Mouse (Mus musculus): ENCODE results near the gene Ppp2r5b. TPM values are rescaled to one million over a fixed set of nuclear protein-coding genes. Genes with fewer than 3 reads are reported as not detected.
A peak's percentile ranks its signal among the peaks of the same experiment; 100 is the strongest.

The Ppp2r5b gene
- 26.6 and 27.9 TPM in 2 replicates for polyA plus RNA-seq (2015; fragmentation: Nextera tagmentation; extraction: Ambion mirVana)

DNA sequence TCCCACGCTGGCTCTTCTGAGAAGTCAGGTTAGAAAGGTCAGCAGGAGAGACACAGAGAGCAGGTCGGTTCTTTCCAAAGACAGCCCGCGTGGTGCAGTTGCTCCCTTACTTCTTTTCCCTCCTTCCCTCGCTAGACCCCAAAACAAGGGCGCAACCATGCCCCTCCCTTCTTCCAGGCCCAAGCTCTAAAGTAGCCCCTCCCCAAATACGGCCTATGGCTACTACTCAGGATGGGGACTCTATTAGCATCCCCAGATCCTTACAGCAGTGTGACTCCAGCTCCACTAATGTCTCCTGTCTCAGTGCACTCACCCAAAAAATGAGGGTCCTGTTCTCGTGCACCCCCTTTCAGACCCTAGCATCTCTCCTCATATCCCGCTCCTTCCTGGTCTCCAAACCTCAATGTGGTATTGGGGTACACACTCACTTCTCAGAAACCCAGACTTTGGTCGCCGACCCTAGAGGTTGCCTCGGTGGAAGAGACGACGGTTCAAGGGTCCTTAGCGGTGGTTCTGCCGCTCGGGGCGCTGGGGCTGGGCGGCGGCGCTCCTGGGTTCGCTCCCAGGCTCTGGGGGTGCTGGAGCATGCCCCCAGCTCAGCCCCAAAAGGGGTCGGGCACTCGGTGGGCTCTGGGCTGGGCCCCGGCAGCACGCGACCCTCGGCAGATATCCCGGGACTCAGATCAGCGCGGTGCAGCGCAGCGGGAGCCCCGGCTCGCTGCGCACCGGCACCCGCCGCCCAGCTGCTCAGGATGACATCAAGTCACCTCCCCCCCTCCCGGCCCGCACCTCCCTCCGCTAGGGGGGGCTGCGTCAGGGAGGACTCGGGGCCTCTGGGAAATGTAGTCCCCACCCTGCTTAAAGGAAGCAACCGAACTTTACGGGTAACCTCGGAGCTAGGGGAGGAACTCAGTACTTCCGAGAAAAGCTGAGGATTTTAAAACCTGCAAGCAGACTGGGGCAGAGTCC lies at the start of gene Ppp2r5b:
TSS of gene Ppp2r5b (minus strand) at position 789 of the 969 bp plus-strand sequence.
- no peaks in the 10 kb centered on the region for H3K9me3 ChIP-seq

DNA sequence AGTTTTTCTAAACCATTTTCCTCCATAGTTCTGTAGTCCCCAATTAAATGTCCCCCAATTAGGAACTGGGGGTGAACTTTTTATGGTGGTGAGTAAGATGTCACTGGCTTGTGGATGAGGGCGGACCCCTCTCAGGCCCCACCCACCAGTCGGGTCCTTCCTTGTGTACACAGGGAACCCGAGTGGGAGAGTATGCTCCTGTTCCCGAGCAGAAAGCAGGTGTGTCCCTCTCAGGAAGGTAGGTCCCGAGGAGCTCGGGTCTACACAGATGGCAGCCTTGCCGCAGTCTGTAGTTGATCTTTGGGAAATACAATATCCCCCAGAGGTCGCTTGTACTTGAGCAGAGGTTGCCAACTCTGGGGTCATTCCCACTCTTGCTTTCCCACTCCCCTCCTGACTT lies 49.6 kb upstream of the Ppp2r5b start:
- Histone ChIP-seq H3K9ac (no peak overlapping the region), H3K27me3 (no peaks in the 10 kb centered on the region), H3K36me3 (peaks cover 88% of the 10 kb centered on the region), H3K4me2 (no peak overlapping the region), H3K27ac (no peak overlapping the region), H3K9me3 (no peaks in the 10 kb centered on the region), H3K4me3 (no peak overlapping the region), H3K4me1 (peaks cover 10% of the 10 kb centered on the region; the same call in 1 of the 2 replicates)
- 72% methylated on average over 8 of the region's 8 CpGs for WGBS
- ATAC-seq (ENCODE audit: insufficient number of reproducible peaks, insufficient read depth, low FRiP score, low TSS enrichment, low read depth), result no peak

More for the DNA sequence above, at the start of gene Ppp2r5b:
- peak within 1 kb of the TSS; percentile 85 for H3K4me3 ChIP-seq
- H3K27ac ChIP-seq, result peak within 1 kb of the TSS; percentile 96
- 2% methylated on average over 48 of the region's 48 CpGs for WGBS
- H3K9ac ChIP-seq, result peak within 1 kb of the TSS; percentile 79
- H3K4me2 ChIP-seq, result peak within 1 kb of the TSS; percentile 78
- H3K27me3 ChIP-seq, result no peaks in the 10 kb centered on the region
- peaks cover 33% of the 10 kb centered on the region for H3K36me3 ChIP-seq
- peak; percentile 86 for ATAC-seq (ENCODE audit: insufficient number of reproducible peaks, insufficient read depth, low FRiP score, low TSS enrichment, low read depth)
- H3K4me1 ChIP-seq, result peaks cover 19% of the 10 kb centered on the region

GRCm38 (mm10) chr19:6284502-6284901 lies 48.8 kb upstream of the Ppp2r5b start:
- H3K9me3 ChIP-seq, result no peaks in the 10 kb centered on the region
- H3K4me2 ChIP-seq, result no peak overlapping the region
- H3K4me1 ChIP-seq, result peaks cover 17% of the 10 kb centered on the region
- H3K36me3 ChIP-seq, result peaks cover 87% of the 10 kb centered on the region
- WGBS, result 89% methylated on average over 12 of the region's 12 CpGs
- no peak overlapping the region for H3K9ac ChIP-seq
- no peaks in the 10 kb centered on the region for H3K27me3 ChIP-seq
- ATAC-seq (ENCODE audit: insufficient number of reproducible peaks, insufficient read depth, low FRiP score, low TSS enrichment, low read depth), result no peak
- H3K27ac ChIP-seq, result no peak overlapping the region
- no peak overlapping the region for H3K4me3 ChIP-seq

DNA sequence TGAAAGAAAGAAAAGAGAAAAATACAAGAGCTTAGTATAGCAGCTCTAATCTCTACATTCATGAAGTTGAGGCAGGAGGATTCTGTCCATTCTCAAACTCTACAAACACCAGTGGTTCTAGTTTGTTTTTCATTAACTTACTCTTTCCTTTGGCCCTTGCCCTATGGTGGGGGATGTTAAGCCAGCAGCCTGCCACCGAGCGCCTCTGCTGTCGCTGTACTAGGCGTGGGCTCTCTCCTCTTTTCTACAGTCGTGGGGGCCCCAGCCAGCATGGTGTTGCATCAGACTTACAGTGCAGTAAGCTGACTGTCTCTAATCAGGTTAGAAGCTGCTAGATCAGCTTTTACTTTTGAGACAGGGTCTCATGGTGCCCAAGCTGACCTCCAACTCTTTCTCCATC lies 47.3 kb upstream of the Ppp2r5b start:
- Histone ChIP-seq H3K27me3 (no peaks in the 10 kb centered on the region), H3K9ac (no peak overlapping the region), H3K4me1 (peaks cover 29% of the 10 kb centered on the region), H3K4me2 (no peak overlapping the region), H3K4me3 (no peak overlapping the region), H3K9me3 (no peaks in the 10 kb centered on the region), H3K36me3 (peaks cover 81% of the 10 kb centered on the region), H3K27ac (no peak overlapping the region)
- no peak for ATAC-seq (ENCODE audit: insufficient number of reproducible peaks, insufficient read depth, low FRiP score, low TSS enrichment, low read depth)
- 82% methylated on average over 5 of the region's 5 CpGs for WGBS

GRCm38 (mm10) chr19:6281122-6282020 lies 45.7 kb upstream of the Ppp2r5b start:
- no peak for ATAC-seq (ENCODE audit: insufficient number of reproducible peaks, insufficient read depth, low FRiP score, low TSS enrichment, low read depth)
- no peaks in the 10 kb centered on the region for H3K9me3 ChIP-seq
- no peak overlapping the region; the same call in 1 of the 2 replicates for H3K9ac ChIP-seq
- H3K36me3 ChIP-seq, result peaks cover 66% of the 10 kb centered on the region
- no peak overlapping the region for H3K27ac ChIP-seq
- 81% methylated on average over 14 of the region's 14 CpGs for WGBS
- H3K4me2 ChIP-seq, result no peak overlapping the region
- H3K27me3 ChIP-seq, result no peaks in the 10 kb centered on the region
- no peak overlapping the region for H3K4me3 ChIP-seq
- peaks cover 27% of the 10 kb centered on the region for H3K4me1 ChIP-seq

DNA sequence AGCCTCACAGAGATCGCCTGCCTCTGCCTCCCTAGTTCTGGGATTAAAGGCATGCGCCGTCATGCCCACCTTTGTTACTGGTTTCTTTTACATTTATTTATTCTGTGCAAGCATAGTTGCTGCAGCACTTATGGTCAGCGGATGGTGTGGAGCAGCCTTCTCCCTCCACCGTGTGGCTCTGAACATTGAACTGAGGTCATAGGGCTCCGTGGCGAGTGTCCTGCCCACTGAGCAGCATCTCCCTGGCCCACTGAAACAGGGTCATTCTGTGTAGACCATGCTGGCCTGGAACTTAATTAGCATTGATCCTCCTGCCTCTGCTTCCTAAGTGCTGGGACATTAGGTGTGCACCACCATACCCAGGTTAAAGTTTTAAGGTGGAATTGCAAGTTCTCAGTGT lies 44.9 kb upstream of the Ppp2r5b start:
- Histone ChIP-seq H3K9me3 (no peaks in the 10 kb centered on the region), H3K4me1 (peaks cover 33% of the 10 kb centered on the region), H3K27ac (no peak overlapping the region), H3K36me3 (peaks cover 58% of the 10 kb centered on the region), H3K4me3 (no peak overlapping the region), H3K4me2 (no peak overlapping the region; the same call in 1 of the 2 replicates), H3K9ac (no peak overlapping the region; the same call in 1 of the 2 replicates), H3K27me3 (no peaks in the 10 kb centered on the region)
- 88% methylated on average over 7 of the region's 7 CpGs for WGBS
- no peak for ATAC-seq (ENCODE audit: insufficient number of reproducible peaks, insufficient read depth, low FRiP score, low TSS enrichment, low read depth)

DNA sequence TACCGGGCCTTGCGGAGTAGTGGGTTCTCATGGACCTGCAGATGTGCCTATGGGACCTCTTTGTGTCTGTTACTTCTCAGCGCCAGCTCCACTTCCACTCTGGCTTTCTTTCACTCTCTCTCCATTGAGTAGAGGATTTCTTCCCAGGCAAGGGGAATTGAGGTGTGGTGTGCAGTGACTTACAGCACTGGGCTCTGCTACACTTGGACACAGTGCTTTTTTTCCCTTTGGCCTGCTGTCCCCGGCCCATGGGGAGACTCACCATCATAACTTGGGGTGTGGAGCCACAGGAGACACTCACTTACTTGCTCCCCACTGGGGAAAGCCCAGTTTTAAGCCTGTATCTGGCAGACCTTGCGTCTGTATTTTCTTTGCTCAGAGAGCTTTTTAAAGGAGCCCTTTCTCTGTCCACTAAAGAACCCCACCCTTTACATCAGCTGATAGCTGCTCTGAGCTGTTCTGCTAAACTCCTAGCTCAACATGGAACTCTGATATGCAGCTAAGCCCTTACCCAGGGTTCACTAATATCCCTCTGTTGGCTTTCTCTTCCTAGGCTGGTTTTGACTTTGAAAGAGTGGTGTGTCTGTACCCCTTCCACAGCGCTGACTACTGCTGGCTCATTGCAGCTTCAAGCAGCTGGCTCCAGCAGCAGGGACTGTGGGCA lies 43.9 kb upstream of the Ppp2r5b start:
- peaks cover 37% of the 10 kb centered on the region for H3K4me1 ChIP-seq
- peak overlapping the region; percentile 64; the same call in 1 of the 2 replicates for H3K27ac ChIP-seq
- peak overlapping the region; percentile 88 for H3K4me3 ChIP-seq
- no peaks in the 10 kb centered on the region for H3K27me3 ChIP-seq
- H3K9me3 ChIP-seq, result no peaks in the 10 kb centered on the region
- H3K36me3 ChIP-seq, result peaks cover 50% of the 10 kb centered on the region
- peak overlapping the region; percentile 79 for H3K4me2 ChIP-seq
- ATAC-seq (ENCODE audit: insufficient number of reproducible peaks, insufficient read depth, low FRiP score, low TSS enrichment, low read depth), result no peak
- H3K9ac ChIP-seq, result peak overlapping the region; percentile 92
- 91% methylated on average over 6 of the region's 6 CpGs for WGBS

DNA sequence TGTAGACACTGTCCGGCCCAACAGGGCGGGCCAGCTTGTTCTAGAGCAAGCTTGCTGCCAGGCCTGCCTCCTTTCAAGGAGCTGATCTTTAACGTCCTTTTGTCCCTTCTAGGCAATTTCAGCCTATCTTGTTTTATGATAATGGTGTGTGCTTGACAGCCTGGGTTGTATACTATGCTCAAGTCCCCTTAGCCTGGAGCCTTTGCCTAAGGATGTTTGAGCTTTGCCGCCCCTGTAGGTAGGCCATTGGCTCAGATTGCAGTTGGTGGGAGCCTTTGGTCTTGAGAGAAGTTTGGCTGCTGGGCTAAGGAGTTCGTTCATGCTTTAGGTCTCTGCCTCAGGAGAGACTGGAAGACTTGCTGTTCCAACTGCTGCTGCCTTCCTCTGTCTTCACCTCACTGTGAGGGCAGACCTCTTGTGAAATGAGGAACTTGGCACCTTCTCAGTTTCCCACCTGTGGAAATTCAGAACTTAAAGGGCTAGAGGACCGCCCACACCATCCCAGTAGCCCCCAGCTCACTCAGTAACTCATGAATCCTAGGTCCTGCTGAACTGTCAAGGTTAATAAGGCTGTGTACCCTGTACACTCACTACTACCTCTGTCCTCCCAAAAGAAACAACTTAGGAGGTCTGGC lies 42.9 kb upstream of the Ppp2r5b start:
- Histone ChIP-seq H3K27ac (peak overlapping the region; percentile 64), H3K4me3 (peak overlapping the region; percentile 88), H3K4me1 (peaks cover 37% of the 10 kb centered on the region), H3K27me3 (no peaks in the 10 kb centered on the region), H3K9me3 (no peaks in the 10 kb centered on the region), H3K4me2 (peak overlapping the region; percentile 79), H3K9ac (peak overlapping the region; percentile 92), H3K36me3 (peaks cover 40% of the 10 kb centered on the region)
- 27% methylated on average over 6 of the region's 6 CpGs for WGBS
- no peak for ATAC-seq (ENCODE audit: insufficient number of reproducible peaks, insufficient read depth, low FRiP score, low TSS enrichment, low read depth)

DNA sequence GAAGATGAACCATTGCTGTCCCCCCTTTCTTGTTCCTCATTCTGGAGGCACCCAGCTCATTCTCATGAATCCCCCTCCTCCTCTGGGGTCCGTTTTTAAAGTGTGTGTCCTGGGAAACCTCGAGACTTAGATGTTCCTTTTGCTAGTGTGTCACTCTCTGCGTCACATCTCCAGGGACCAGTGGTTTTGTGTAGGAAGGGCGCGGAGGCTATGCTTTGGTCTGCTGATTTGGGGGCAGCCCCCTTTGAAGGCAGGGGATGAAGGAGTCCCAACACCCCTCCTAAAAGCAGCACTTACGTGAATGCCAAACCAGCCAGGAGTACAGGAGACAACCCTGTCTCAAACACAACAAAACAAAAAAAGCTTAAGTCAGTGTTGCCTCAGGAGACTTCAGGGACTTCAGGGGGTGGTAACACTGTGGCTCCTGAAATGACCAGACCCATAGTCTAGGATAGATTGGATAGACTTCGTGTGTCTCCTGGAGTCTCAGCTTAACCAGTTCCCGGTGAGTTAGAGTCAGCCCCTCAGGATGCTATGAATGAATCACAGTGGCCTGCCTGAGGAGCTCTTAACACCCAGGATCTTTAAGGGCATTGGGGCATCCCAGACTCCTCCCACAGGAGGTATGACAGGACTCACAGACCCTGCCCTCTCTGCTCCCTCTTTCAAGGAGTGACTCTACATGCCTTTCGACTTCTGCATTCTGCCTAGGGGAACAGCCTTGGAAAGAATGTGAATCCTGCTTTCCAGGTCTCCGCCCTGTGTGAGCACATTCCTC lies 42.2 kb upstream of the Ppp2r5b start:
- ATAC-seq (ENCODE audit: insufficient number of reproducible peaks, insufficient read depth, low FRiP score, low TSS enrichment, low read depth), result no peak
- 2% methylated on average over 10 of the region's 10 CpGs for WGBS
- Histone ChIP-seq H3K36me3 (peaks cover 33% of the 10 kb centered on the region), H3K9ac (peak overlapping the region; percentile 92), H3K27ac (peak overlapping the region; percentile 64), H3K4me1 (peaks cover 37% of the 10 kb centered on the region), H3K9me3 (no peaks in the 10 kb centered on the region), H3K27me3 (no peaks in the 10 kb centered on the region), H3K4me3 (peak overlapping the region; percentile 88), H3K4me2 (peak overlapping the region; percentile 79)

Measured in embryonic facial prominence, embryonic 13.5 days (tissue).